Mouse (Mus musculus) midbrain, postnatal 0 days (tissue): ENCODE measurements at regions not wholly inside any gene's neighbourhood (a gene's known extent, or its start where the extent isn't known, plus 50 kb on each side); places are given as distances from the start of the nearest gene placed in this dataset.

Experiments used
- ATAC-seq: fragments of 200-750 bp; cut with Nextera tagmentation; 2 replicates; pipeline ENCODE4 v1.8.0; 2017; ENCODE audit warnings: moderate number of reproducible peaks, mild to moderate bottlenecking, moderate TSS enrichment, moderate library complexity; ENCODE audit not compliant: low FRiP score
- DNase-seq: peaks from one replicate; pipeline ENCODE4 v3.0.0-alpha.2; 2015; ENCODE audit warnings: low spot score
- H3K27ac ChIP-seq: fragments of 300-500 bp; sonication (generic); 2 replicates; pipeline ENCODE4 v1.5.1; 2014; ENCODE audit warnings: low read depth, mild to moderate bottlenecking, low read length, mixed read lengths
- H3K27me3 ChIP-seq: fragments of 300-500 bp; sonication (generic); 2 replicates; pipeline ENCODE4 v1.6.1; 2014; ENCODE audit warnings: low read length, control low read depth, mixed read lengths; ENCODE audit not compliant: insufficient read depth
- H3K36me3 ChIP-seq: fragments of 300-500 bp; sonication (generic); 2 replicates; pipeline ENCODE4 v1.6.1; 2014; ENCODE audit warnings: low read length, control low read depth, mixed read lengths; ENCODE audit not compliant: insufficient read depth
- H3K4me1 ChIP-seq: fragments of 300-500 bp; sonication (generic); 2 replicates; pipeline ENCODE4 v1.6.1; 2014; ENCODE audit warnings: mild to moderate bottlenecking, control low read depth, antibody characterized with exemption, low read length, mixed read lengths; ENCODE audit not compliant: insufficient read depth
- H3K4me2 ChIP-seq: fragments of 300-500 bp; sonication (generic); 2 replicates; pipeline ENCODE4 v1.6.1; 2014; ENCODE audit warnings: low read depth, mild to moderate bottlenecking, low read length, mixed read lengths; ENCODE audit not compliant: poor library complexity, severe bottlenecking
- H3K4me3 ChIP-seq: fragments of 300-500 bp; sonication (generic); 2 replicates; pipeline ENCODE4 v1.5.1; 2014; ENCODE audit warnings: low read depth, mild to moderate bottlenecking, low read length, moderate library complexity
- H3K9ac ChIP-seq: fragments of 300-500 bp; sonication (generic); replicated peaks from 2 replicates; pipeline ENCODE4 v1.6.1; 2014; ENCODE audit warnings: mild to moderate bottlenecking, low read length, moderate library complexity, mixed read lengths; ENCODE audit not compliant: poor library complexity, severe bottlenecking
- H3K9me3 ChIP-seq: fragments of 300-500 bp; sonication (generic); 2 replicates; pipeline ENCODE4 v1.6.1; 2016; ENCODE audit warnings: low read length, control low read depth
- CTCF ChIP-seq: IDR thresholded peaks from 2 replicates; pipeline ENCODE4 v1.5.1; 2016; ENCODE audit warnings: antibody characterized with exemption, mild to moderate bottlenecking
- WGBS: fragments of 180-500 bp; shearing (Covaris S2); extraction: QIAGEN DNeasy Blood & Tissue Kit; methylation state at CpG from one replicate; pipeline ENCODE4 v1.1.7; 2014; 5-methylcytosine and 5-hydroxymethylcytosine counted together

DNA sequence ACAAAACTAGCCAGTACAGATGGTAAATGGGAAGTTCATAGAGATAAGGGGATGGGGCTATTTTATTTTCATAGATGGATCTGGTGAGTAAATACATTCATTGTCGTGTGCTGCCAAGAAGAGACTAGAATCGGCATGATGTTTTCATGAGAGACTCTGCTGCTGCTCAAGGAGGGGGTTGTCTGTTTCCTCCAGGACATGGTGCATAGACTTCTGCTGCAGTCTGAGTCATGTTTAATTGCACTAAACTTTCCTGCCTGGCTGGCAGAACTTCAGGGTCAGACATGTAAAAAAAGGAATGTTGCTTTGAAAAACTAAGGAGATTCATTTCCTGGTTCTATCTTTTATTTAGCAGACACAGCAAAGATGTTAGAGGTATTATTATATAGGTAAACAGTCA lies 100.9 kb upstream of the B430305J03Rik start:
- Histone ChIP-seq H3K9ac (no peak overlapping the region), H3K4me2 (no peak overlapping the region), H3K27me3 (no peaks in the 10 kb centered on the region), H3K4me3 (no peak overlapping the region), H3K36me3 (no peaks in the 10 kb centered on the region), H3K4me1 (no peaks in the 10 kb centered on the region), H3K27ac (no peak overlapping the region), H3K9me3 (no peaks in the 10 kb centered on the region)
- ATAC-seq (no peak), DNase-seq (no peak)
- 84% methylated on average over 2 of the region's 2 CpGs for WGBS
- no peak for TF ChIP-seq CTCF

DNA sequence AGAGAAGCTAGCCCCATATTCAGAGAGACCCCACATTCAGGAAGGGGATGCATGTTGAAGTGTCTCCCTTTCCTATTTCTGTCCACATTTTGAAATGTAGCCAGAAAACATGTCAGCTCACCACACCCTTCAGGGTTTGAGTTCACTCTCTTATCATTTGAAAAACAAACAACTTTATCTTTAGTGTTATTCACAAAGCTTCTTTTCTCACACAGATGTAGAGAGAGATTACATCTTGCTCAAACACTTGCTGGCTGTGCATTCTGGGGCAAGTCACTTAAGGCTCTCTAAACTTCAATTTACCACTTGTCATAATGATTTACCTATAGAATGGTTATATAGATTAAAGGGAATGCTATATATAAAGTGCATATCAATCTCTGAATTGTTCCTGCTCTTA lies 94.3 kb upstream of the B430305J03Rik start:
- H3K9me3 ChIP-seq, result no peaks in the 10 kb centered on the region
- H3K27me3 ChIP-seq, result no peaks in the 10 kb centered on the region
- H3K9ac ChIP-seq, result no peak overlapping the region
- no peak overlapping the region for H3K27ac ChIP-seq
- ATAC-seq (no peak), DNase-seq (no peak)
- TF ChIP-seq CTCF, result no peak
- H3K4me3 ChIP-seq, result no peak overlapping the region
- H3K36me3 ChIP-seq, result no peaks in the 10 kb centered on the region
- no peak overlapping the region for H3K4me2 ChIP-seq
- no peaks in the 10 kb centered on the region for H3K4me1 ChIP-seq

- Histone ChIP-seq H3K9me3 (no peaks in the 10 kb centered on the region), H3K4me3 (no peak overlapping the region), H3K9ac (no peak overlapping the region), H3K4me1 (no peaks in the 10 kb centered on the region), H3K4me2 (no peak overlapping the region), H3K36me3 (no peaks in the 10 kb centered on the region), H3K27me3 (no peaks in the 10 kb centered on the region), H3K27ac (no peak overlapping the region)
- ATAC-seq (no peak), DNase-seq (no peak)
- WGBS, result 97% methylated on average over 2 of the region's 2 CpGs
- no peak for TF ChIP-seq CTCF
Measured at GRCm38 (mm10) chr3:61456598-61456997, 90.8 kb upstream of the B430305J03Rik start.

DNA sequence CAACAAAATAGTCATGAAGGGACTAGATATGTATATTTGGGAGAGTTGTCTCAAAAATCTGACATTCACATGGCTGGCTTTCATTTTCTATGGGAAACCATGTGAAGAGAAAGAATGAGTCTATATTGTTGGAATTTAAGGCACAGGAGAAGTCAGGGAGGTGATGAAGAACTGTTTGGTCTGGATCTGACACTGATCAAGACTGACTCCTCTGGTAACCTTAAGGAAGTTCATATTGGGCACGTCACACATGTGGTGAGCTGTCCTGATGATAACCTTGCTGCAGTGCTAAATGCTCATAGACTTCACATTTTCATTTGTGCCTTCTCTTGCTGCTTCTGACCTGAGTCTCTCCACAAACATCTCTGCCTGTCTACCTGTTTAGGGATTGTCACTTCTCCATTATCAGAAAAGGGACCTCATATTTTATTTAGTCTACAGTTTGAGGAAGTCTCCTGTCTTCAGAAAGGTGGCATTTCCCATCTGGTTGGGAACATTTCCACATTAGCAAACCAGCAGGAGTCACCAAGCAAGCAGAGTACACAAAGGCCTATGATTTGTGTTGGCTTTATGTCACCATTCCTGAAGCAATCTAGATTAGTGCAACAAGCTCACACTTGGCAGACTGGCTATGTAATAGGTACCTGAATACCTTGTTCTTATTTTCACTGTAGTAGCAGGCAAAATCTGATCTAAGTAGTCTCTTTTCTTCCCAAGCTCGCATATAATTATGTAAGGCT lies 76.4 kb upstream of the B430305J03Rik start:
- WGBS, result 87% methylated on average over 2 of the region's 2 CpGs
- H3K4me1 ChIP-seq, result no peaks in the 10 kb centered on the region
- no peak for ATAC-seq

DNA sequence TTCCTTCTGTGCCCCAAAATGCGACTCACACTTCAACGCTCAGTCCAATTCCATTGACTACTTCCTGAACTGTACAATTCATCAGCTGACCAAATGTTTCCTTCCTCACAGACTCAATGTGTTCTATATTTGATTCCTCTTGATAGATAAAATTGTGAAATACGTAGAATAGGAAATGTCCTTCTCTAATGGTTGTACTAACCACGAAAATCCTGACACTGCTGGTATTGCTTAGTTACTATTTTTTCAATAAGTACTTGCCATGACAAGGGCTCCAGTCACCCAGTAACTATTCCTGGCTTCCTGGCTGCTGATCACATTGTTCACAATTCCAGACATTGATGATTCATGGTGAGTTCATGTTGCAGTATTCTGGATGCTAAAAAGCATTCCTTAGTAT lies 75.7 kb upstream of the B430305J03Rik start:
- no peak overlapping the region for H3K9ac ChIP-seq
- WGBS, result 90% methylated on average over 4 of the region's 4 CpGs
- ATAC-seq (no peak), DNase-seq (no peak)
- H3K9me3 ChIP-seq, result no peaks in the 10 kb centered on the region
- H3K4me1 ChIP-seq, result no peaks in the 10 kb centered on the region
- no peak overlapping the region for H3K4me2 ChIP-seq
- no peaks in the 10 kb centered on the region for H3K27me3 ChIP-seq
- no peak overlapping the region for H3K27ac ChIP-seq
- no peaks in the 10 kb centered on the region for H3K36me3 ChIP-seq
- no peak for TF ChIP-seq CTCF
- no peak overlapping the region for H3K4me3 ChIP-seq

More for the DNA sequence above, 76.4 kb upstream of the B430305J03Rik start:
- H3K36me3 ChIP-seq, result no peaks in the 10 kb centered on the region
- H3K4me3 ChIP-seq, result no peak overlapping the region
- H3K4me2 ChIP-seq, result no peak overlapping the region
- H3K27me3 ChIP-seq, result no peaks in the 10 kb centered on the region
- H3K9me3 ChIP-seq, result no peaks in the 10 kb centered on the region
- no peak overlapping the region for H3K27ac ChIP-seq
- no peak for TF ChIP-seq CTCF
- H3K9ac ChIP-seq, result no peak overlapping the region
- no peak for DNase-seq

DNA sequence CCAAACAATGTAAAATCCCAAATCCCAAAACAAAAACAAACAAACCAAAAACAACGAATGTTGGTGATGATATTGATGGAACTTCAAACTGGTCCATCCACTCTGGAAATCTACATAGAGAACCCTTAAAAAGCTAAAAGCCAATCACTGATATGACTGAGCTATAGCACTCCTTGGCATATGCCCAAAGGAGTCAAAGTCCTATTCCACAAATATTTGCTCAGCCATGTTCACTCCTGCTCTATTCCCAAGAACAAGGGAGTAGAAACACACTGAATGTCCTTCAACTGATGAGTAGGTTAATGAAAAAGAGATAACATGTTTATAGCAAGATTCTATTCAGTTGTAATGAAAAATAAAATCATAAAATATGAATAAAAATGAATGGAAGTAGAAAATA lies 63.0 kb upstream of the B430305J03Rik start:
- no peak overlapping the region for H3K9ac ChIP-seq
- no peaks in the 10 kb centered on the region for H3K36me3 ChIP-seq
- no peaks in the 10 kb centered on the region for H3K4me1 ChIP-seq
- H3K27me3 ChIP-seq, result no peaks in the 10 kb centered on the region
- DNase-seq (no peak), ATAC-seq (no peak)
- TF ChIP-seq CTCF, result no peak
- no peak overlapping the region for H3K4me2 ChIP-seq
- H3K4me3 ChIP-seq, result no peak overlapping the region
- H3K9me3 ChIP-seq, result no peaks in the 10 kb centered on the region
- WGBS, result 83% methylated on average over 1 of the region's 1 CpGs
- H3K27ac ChIP-seq, result no peak overlapping the region
